Mouse (Mus musculus): Measurements from ENCODE around the gene Amigo2.

GRCm38 (mm10) chr15:97248296-97248695 lies 1.2 kb upstream of the Amigo2 start:
- TF ChIP-seq CTCF (conservative IDR thresholded peaks at IDR 0.05; ENCODE audit: low read length) (no peak), POU5F1 (IDR thresholded peaks at IDR 0.05; ENCODE audit: borderline replicate concordance, low read length) (no peak)

Measured in E14TG2a.4 (cell line).